Mouse (Mus musculus): ENCODE results near the gene G6pc3. TPM values are rescaled to one million over a fixed set of nuclear protein-coding genes. Genes with fewer than 3 reads are reported as not detected.

Gene G6pc3
- total and polyA plus RNA-seq, 2 experiments from 2014 or later, result 42.0 to 68.5 TPM

DNA sequence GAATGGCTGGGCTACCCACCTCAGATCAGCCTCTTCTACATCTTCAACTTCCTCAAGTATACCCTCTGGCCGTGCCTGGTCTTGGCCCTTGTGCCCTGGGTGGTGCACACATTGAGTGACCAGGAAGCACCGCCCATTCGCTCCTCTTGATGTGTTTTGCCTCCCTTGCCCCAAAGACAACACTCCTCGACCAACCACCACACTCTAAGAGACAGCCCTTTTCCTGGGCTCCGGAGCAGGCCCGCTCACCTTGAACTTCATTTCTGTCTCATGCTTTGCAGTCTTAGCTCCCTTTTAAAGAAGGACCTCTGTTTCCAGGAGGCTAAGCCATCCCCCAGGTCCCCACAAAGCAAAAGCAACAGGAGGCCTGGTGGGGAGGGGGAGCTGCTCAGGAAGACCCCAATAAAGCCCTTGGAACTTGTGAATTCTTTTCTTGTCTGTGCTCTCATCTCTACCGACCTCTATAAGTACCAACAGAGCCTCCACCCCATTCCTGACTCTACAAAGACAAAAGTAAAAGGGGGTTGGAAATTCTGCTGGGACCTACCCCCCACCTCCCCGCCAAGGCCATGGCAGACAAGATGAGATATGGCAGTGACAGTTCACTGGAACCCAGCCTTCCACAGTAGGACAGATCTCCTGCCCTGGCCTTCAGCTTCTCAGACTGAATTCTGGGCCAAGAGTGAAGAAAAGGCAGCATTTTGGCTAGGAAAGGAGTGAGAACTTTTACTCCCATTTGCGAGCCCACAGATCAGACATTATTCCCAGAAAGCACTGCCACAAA lies 4.4 kb downstream of the G6pc3 start:
- peaks cover 12% of the 10 kb centered on the region for H3K4me1 ChIP-seq (ENCODE audit: insufficient read depth, low read length)
- H3K36me3 ChIP-seq (ENCODE audit: insufficient read depth, low read length), result peaks cover 41% of the 10 kb centered on the region
- 88% methylated on average over 9 of the region's 9 CpGs for WGBS
- H3K4me2 ChIP-seq (ENCODE audit: low read depth, low read length, poor library complexity, severe bottlenecking), result no peak overlapping the region
- H3K9ac ChIP-seq (replicated peaks; ENCODE audit: low read length, poor library complexity, severe bottlenecking), result no peak overlapping the region
- DNase-seq (ENCODE audit: low spot score) (no peak), ATAC-seq (ENCODE audit: low FRiP score) (no peak)
- no peaks in the 10 kb centered on the region for H3K27me3 ChIP-seq (ENCODE audit: insufficient read depth, low read length)
- H3K27ac ChIP-seq (ENCODE audit: low read depth, low read length), result no peak overlapping the region
- no peak for TF ChIP-seq CTCF (IDR thresholded peaks at IDR 0.05)
- no peaks in the 10 kb centered on the region for H3K9me3 ChIP-seq (ENCODE audit: low read length)
- no peak overlapping the region for H3K4me3 ChIP-seq (ENCODE audit: low read depth, low read length)

DNA sequence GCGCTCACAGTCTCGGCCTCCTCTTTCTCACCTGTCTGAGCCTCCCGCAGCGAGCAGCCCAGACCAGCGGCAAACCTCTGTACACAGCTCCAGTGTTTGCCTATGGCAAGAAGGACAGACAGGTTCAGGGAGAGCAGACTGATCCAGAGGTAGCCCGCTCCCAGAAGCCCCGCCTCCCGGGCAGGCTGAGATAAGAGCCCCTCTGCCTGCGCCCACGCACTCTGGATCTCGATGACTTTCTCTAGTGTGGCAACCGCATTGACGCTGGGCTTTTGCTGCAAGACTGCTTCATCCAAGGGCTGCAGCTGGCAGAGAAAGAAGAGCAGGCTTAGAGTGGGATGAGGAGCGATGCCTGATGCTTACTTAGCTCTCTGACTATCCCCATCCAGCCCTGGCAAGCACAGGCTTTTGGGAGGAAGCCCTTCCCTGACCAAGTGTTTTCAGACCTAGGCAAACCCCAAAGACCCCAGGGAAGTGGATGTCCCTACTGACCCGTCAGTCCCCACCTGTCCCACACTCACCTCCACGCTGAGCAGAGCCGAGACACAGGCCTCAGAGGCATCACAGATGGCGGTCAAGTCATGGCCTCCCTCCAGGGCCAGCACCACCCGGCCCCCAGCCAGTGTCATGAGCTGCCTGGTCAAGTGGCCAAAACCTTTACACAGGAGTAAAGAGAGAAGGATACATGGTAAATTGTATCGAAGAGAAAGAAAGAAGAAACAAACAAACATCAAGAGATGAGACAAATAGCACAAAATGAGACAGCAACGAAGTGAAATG lies 6.8 kb downstream of the G6pc3 start:
- WGBS, result 93% methylated on average over 21 of the region's 21 CpGs

DNA sequence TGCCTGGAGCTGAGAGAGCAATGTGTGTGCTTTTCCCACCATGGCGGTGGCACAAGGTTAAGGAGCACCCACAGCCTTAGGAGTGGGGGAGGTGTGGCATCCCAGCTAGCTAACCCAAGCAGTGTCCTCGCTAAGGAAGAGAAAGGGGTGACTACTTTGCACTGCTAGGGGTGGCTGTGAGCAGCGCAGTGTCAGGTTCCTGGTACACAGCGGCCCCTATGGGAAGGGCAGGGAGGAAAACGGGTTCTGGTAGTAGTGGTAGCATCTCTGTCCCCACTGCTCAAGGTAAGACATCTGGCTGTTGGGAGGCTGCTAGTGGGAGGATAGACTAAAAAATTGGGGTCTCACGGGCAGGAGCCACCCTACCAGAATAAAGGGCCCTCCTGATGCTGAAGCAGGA lies 8.8 kb downstream of the G6pc3 start:
- Histone ChIP-seq H3K9ac (replicated peaks; ENCODE audit: low read length, poor library complexity, severe bottlenecking) (no peak overlapping the region), H3K4me2 (ENCODE audit: low read depth, low read length, poor library complexity, severe bottlenecking) (no peak overlapping the region), H3K9me3 (ENCODE audit: low read length) (no peaks in the 10 kb centered on the region), H3K4me3 (ENCODE audit: low read depth, low read length) (no peak overlapping the region), H3K27ac (ENCODE audit: low read depth, low read length) (no peak overlapping the region), H3K4me1 (ENCODE audit: insufficient read depth, low read length) (no peaks in the 10 kb centered on the region), H3K36me3 (ENCODE audit: insufficient read depth, low read length) (peaks cover 77% of the 10 kb centered on the region), H3K27me3 (ENCODE audit: insufficient read depth, low read length) (no peaks in the 10 kb centered on the region)
- no peak for TF ChIP-seq CTCF (IDR thresholded peaks at IDR 0.05)
- DNase-seq (ENCODE audit: low spot score) (no peak), ATAC-seq (ENCODE audit: low FRiP score) (no peak)
- 58% methylated on average over 6 of the region's 6 CpGs for WGBS

More for the DNA sequence above, 6.8 kb downstream of the G6pc3 start:
- H3K9me3 ChIP-seq (ENCODE audit: low read length), result no peaks in the 10 kb centered on the region
- H3K4me2 ChIP-seq (ENCODE audit: low read depth, low read length, poor library complexity, severe bottlenecking), result no peak overlapping the region
- H3K27me3 ChIP-seq (ENCODE audit: insufficient read depth, low read length), result no peaks in the 10 kb centered on the region
- ATAC-seq (ENCODE audit: low FRiP score) (no peak), DNase-seq (ENCODE audit: low spot score) (no peak)
- no peak overlapping the region for H3K27ac ChIP-seq (ENCODE audit: low read depth, low read length)
- TF ChIP-seq CTCF (IDR thresholded peaks at IDR 0.05), result no peak
- H3K36me3 ChIP-seq (ENCODE audit: insufficient read depth, low read length), result peaks cover 63% of the 10 kb centered on the region
- no peak overlapping the region for H3K9ac ChIP-seq (replicated peaks; ENCODE audit: low read length, poor library complexity, severe bottlenecking)
- no peak overlapping the region for H3K4me3 ChIP-seq (ENCODE audit: low read depth, low read length)
- no peaks in the 10 kb centered on the region; the same call in 1 of the 2 replicates for H3K4me1 ChIP-seq (ENCODE audit: insufficient read depth, low read length)

DNA sequence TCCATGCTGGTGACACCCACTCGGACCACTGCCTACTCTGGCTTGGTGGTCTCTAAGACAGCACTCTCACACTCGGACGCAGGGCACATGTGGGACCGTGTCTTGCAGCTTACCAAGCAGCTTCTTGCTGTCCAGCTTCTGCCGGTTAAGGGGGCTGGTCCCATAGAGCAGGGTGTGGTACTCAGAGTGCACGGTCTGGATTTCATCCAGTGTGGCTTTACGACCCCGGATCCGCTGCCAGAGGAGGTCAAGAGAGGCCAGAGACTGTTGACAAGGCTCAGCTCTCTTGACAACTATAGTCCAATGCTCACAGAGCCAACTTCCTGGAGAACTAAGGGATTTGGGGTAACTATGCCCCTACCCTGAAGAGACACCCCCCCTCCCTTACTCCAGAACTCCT lies 10.4 kb downstream of the G6pc3 start:
- 87% methylated on average over 9 of the region's 9 CpGs for WGBS
- no peak for TF ChIP-seq CTCF (IDR thresholded peaks at IDR 0.05)
- Histone ChIP-seq H3K27me3 (ENCODE audit: insufficient read depth, low read length) (no peaks in the 10 kb centered on the region), H3K9ac (replicated peaks; ENCODE audit: low read length, poor library complexity, severe bottlenecking) (no peak overlapping the region), H3K27ac (ENCODE audit: low read depth, low read length) (no peak overlapping the region), H3K9me3 (ENCODE audit: low read length) (no peaks in the 10 kb centered on the region), H3K36me3 (ENCODE audit: insufficient read depth, low read length) (peaks cover 90% of the 10 kb centered on the region), H3K4me1 (ENCODE audit: insufficient read depth, low read length) (no peaks in the 10 kb centered on the region), H3K4me3 (ENCODE audit: low read depth, low read length) (no peak overlapping the region), H3K4me2 (ENCODE audit: low read depth, low read length, poor library complexity, severe bottlenecking) (no peak overlapping the region)
- no peak for DNase-seq (ENCODE audit: low spot score)
- no peak for ATAC-seq (ENCODE audit: low FRiP score)

DNA sequence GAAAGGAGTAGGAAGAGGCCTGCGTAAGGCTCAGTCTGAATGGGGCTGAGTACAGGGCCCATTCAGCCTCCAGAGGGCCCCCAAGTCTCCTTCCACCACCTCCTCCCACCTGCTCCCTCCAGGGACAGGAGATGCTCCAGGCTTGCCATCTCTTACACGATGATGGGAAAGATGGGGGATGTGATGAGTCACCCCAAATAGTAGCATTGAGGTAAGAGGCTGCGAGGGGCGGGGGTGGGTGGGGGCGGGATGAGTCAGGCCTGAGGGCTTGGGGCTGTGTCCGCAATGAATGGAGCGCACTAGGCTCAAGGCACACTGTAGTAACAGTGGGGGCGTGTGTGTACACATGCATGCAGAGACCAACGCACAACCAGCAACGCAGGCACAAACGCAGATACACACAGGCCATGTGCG lies 12.0 kb downstream of the G6pc3 start:
- H3K9ac ChIP-seq (replicated peaks; ENCODE audit: low read length, poor library complexity, severe bottlenecking), result no peak overlapping the region
- no peak for ATAC-seq (ENCODE audit: low FRiP score)

DNA sequence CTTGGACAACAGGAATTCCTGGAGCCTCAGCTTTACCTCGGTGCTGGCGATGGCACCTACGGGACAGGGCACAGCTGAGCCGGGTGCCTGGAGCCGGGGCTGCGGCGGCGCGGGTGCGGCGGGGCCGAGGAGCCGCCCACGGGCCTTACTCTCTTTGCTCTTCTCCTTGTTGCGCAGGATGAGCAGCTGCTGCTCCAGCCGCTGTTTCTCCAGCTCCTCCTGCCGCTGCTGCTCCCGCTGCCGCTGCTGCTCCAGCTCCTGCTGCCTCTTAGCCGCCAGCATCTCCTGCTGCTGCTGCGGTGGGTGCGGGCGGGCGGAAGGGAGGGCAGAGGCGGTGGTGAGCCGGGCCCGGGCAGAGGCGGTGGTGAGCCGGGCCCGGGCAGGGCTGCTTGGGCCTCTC lies 17.1 kb downstream of the G6pc3 start:
- Histone ChIP-seq H3K9me3 (ENCODE audit: low read length) (no peaks in the 10 kb centered on the region), H3K36me3 (ENCODE audit: insufficient read depth, low read length) (peaks cover 47% of the 10 kb centered on the region), H3K27me3 (ENCODE audit: insufficient read depth, low read length) (no peaks in the 10 kb centered on the region), H3K4me2 (ENCODE audit: low read depth, low read length, poor library complexity, severe bottlenecking) (no peak overlapping the region), H3K4me3 (ENCODE audit: low read depth, low read length) (no peak overlapping the region), H3K9ac (replicated peaks; ENCODE audit: low read length, poor library complexity, severe bottlenecking) (no peak overlapping the region), H3K4me1 (ENCODE audit: insufficient read depth, low read length) (peaks cover 6% of the 10 kb centered on the region; the same call in 1 of the 2 replicates), H3K27ac (ENCODE audit: low read depth, low read length) (no peak overlapping the region)
- 76% methylated on average over 30 of the region's 30 CpGs for WGBS
- ATAC-seq (ENCODE audit: low FRiP score) (no peak), DNase-seq (ENCODE audit: low spot score) (no peak)
- no peak for TF ChIP-seq CTCF (IDR thresholded peaks at IDR 0.05)

More for the DNA sequence above, 12.0 kb downstream of the G6pc3 start:
- Histone ChIP-seq H3K27ac (ENCODE audit: low read depth, low read length) (no peak overlapping the region), H3K4me3 (ENCODE audit: low read depth, low read length) (no peak overlapping the region), H3K27me3 (ENCODE audit: insufficient read depth, low read length) (no peaks in the 10 kb centered on the region), H3K4me2 (ENCODE audit: low read depth, low read length, poor library complexity, severe bottlenecking) (no peak overlapping the region), H3K9me3 (ENCODE audit: low read length) (no peaks in the 10 kb centered on the region), H3K4me1 (ENCODE audit: insufficient read depth, low read length) (no peaks in the 10 kb centered on the region), H3K36me3 (ENCODE audit: insufficient read depth, low read length) (peaks cover 88% of the 10 kb centered on the region)
- WGBS, result 77% methylated on average over 12 of the region's 12 CpGs
- TF ChIP-seq CTCF (IDR thresholded peaks at IDR 0.05), result peak; percentile 48
- DNase-seq (ENCODE audit: low spot score), result no peak
